Mouse (Mus musculus) heart, adult 2 months (tissue): ENCODE data around the gene Gng4. TPM values are rescaled to one million over a fixed set of nuclear protein-coding genes. Genes with fewer than 3 reads are reported as not detected.
"Not testable (repeated sequence)": the region's sequence is repeated elsewhere in the genome, so short reads cannot be mapped to it uniquely, and the experiment has no call there.

Experiments used
- DNase-seq, 2 experiments: peaks; one replicate each; pipeline ENCODE4 v3.0.0; 2021
- H3K27ac ChIP-seq: fragments of 200-600 bp; 2 replicates; pipeline ENCODE4 v1.8.1; 2022
- H3K27me3 ChIP-seq: fragments of 200-500 bp; 2 replicates; pipeline ENCODE4 v1.6.1; 2012; ENCODE audit warnings: mild to moderate bottlenecking, low read length, inconsistent platforms, mixed read lengths; ENCODE audit not compliant: control insufficient read depth, insufficient read depth
- H3K36me3 ChIP-seq: fragments of 200-500 bp; 2 replicates; pipeline ENCODE4 v1.6.1; 2012; ENCODE audit warnings: low read length, inconsistent platforms; ENCODE audit not compliant: control insufficient read depth, insufficient read depth
- H3K4me1 ChIP-seq: fragments of 200-500 bp; 2 replicates; pipeline ENCODE4 v1.6.1; 2011; ENCODE audit warnings: low read length; ENCODE audit not compliant: control insufficient read depth, insufficient read depth
- H3K4me3 ChIP-seq: fragments of 200-600 bp; 2 replicates; pipeline ENCODE4 v1.8.1; 2022
- H3K79me2 ChIP-seq: fragments of 200-500 bp; replicated peaks from 2 replicates; pipeline ENCODE4 v1.6.1; 2012; ENCODE audit warnings: mild to moderate bottlenecking, inconsistent platforms, low read length, moderate library complexity, mixed read lengths; ENCODE audit not compliant: control insufficient read depth, insufficient read depth
- H3K9ac ChIP-seq: fragments of 200-500 bp; 2 replicates; pipeline ENCODE4 v1.6.1; 2012; ENCODE audit warnings: low read depth, mild to moderate bottlenecking, control low read depth, inconsistent platforms, low read length, mixed read lengths
- CTCF ChIP-seq: fragments of 200-600 bp; IDR thresholded peaks from 2 replicates; pipeline ENCODE4 v1.8.1; 2022; ENCODE audit warnings: antibody characterized with exemption, mild to moderate bottlenecking, moderate library complexity
- EP300 ChIP-seq: fragments of 200-500 bp; IDR thresholded peaks from 2 replicates; pipeline ENCODE4 v1.6.1; 2011; ENCODE audit warnings: low read depth, low read length, control low read depth; ENCODE audit not compliant: insufficient read depth
- POLR2A ChIP-seq: fragments of 200-500 bp; IDR thresholded peaks from 2 replicates; pipeline ENCODE4 v1.6.1; 2011; ENCODE audit warnings: mild to moderate bottlenecking, low read depth, low read length, control low read depth; ENCODE audit not compliant: insufficient read depth
- WGBS: fragments of 180-500 bp; shearing (Covaris S2); methylation state at CpG from one replicate; pipeline ENCODE4 v1.1.7; 2018; 5-methylcytosine and 5-hydroxymethylcytosine counted together
- intact Hi-C: fragments of 180-260 bp; cut with DNase I; formaldehyde crosslinking; loops from one replicate; pipeline ENCODE4 v1.15.1; 2025
- polyA plus RNA-seq: library from polyadenylated mRNA; depleted of rRNA; stranded (reverse); fragments of >200 nt; gene quantifications from 2 replicates; pipeline ENCODE4 v1.2.3, GENCODE M21; 2012
- total RNA-seq, 2 experiments: library from RNA; stranded (reverse); gene quantifications; 2 replicates each; pipeline ENCODE4 v1.2.3; 2021

Gng4 gene
- total and polyA plus RNA-seq, 3 experiments = 0.23 to 0.49 (median 0.32) TPM

- Histone ChIP-seq H3K4me3 (no peak overlapping the region), H3K9ac (no peak overlapping the region), H3K4me1 (no peaks in the 10 kb centered on the region; the same call in 1 of the 2 replicates), H3K27ac (no peak overlapping the region), H3K36me3 (no peaks in the 10 kb centered on the region), H3K79me2 (no peaks in the 10 kb centered on the region), H3K27me3 (peaks cover 9% of the 10 kb centered on the region)
- no peak for DNase-seq
- WGBS = 1% methylated on average over 30 of the region's 30 CpGs
- intact Hi-C loops = no loop called here
- TF ChIP-seq CTCF (no peak), EP300 (no peak), POLR2A (no peak)
Measured at GRCm38 (mm10) chr13:13784981-13785783, 1.3 kb downstream of the Gng4 start.

- no peaks in the 10 kb centered on the region for H3K36me3 ChIP-seq
- no peak overlapping the region for H3K9ac ChIP-seq
- H3K4me1 ChIP-seq = no peaks in the 10 kb centered on the region; the same call in 1 of the 2 replicates
- no peak for DNase-seq
- TF ChIP-seq POLR2A (no peak), EP300 (no peak), CTCF (no peak)
- intact Hi-C loops = no loop called here
- peaks cover 9% of the 10 kb centered on the region for H3K27me3 ChIP-seq
- 88% methylated on average over 6 of the region's 6 CpGs for WGBS
- no peak overlapping the region for H3K4me3 ChIP-seq
- no peaks in the 10 kb centered on the region for H3K79me2 ChIP-seq
- H3K27ac ChIP-seq = no peak overlapping the region
Measured at GRCm38 (mm10) chr13:13786971-13787370, 3.1 kb downstream of the Gng4 start.

GRCm38 (mm10) chr13:13788070-13788469, 4.2 kb downstream of the Gng4 start:
- H3K4me3 ChIP-seq = no peak overlapping the region
- H3K27me3 ChIP-seq = peaks cover 9% of the 10 kb centered on the region
- H3K36me3 ChIP-seq = no peaks in the 10 kb centered on the region
- 66% methylated on average over 4 of the region's 4 CpGs for WGBS
- H3K27ac ChIP-seq = no peak overlapping the region
- no peak overlapping the region for H3K9ac ChIP-seq
- intact Hi-C loops = no loop called here
- no peaks in the 10 kb centered on the region for H3K79me2 ChIP-seq
- TF ChIP-seq EP300 = no peak
- TF ChIP-seq CTCF = no peak
- no peak for TF ChIP-seq POLR2A
- no peak for DNase-seq
- H3K4me1 ChIP-seq = no peaks in the 10 kb centered on the region; the same call in 1 of the 2 replicates

GRCm38 (mm10) chr13:13791981-13792380, 8.1 kb downstream of the Gng4 start:
- 80% methylated on average over 3 of the region's 3 CpGs for WGBS
- no peak overlapping the region for H3K9ac ChIP-seq
- H3K79me2 ChIP-seq = no peaks in the 10 kb centered on the region
- no peaks in the 10 kb centered on the region for H3K27me3 ChIP-seq
- H3K4me1 ChIP-seq = no peaks in the 10 kb centered on the region
- H3K27ac ChIP-seq = no peak overlapping the region
- no peak overlapping the region for H3K4me3 ChIP-seq
- TF ChIP-seq CTCF = no peak
- TF ChIP-seq POLR2A = no peak
- no peak for TF ChIP-seq EP300
- H3K36me3 ChIP-seq = no peaks in the 10 kb centered on the region
- intact Hi-C loops = no loop called here
- DNase-seq = no peak

GRCm38 (mm10) chr13:13795166-13795832, 11.4 kb downstream of the Gng4 start:
- no peak for DNase-seq
- 26% methylated on average over 5 of the region's 5 CpGs for WGBS
- Histone ChIP-seq H3K79me2 (no peaks in the 10 kb centered on the region), H3K36me3 (no peaks in the 10 kb centered on the region), H3K4me1 (no peaks in the 10 kb centered on the region), H3K27me3 (no peaks in the 10 kb centered on the region), H3K27ac (no peak overlapping the region), H3K9ac (no peak overlapping the region), H3K4me3 (no peak overlapping the region)
- intact Hi-C loops = no loop called here
- TF ChIP-seq EP300 (no peak), POLR2A (no peak), CTCF (no peak)

GRCm38 (mm10) chr13:13796082-13796481, 12.2 kb downstream of the Gng4 start:
- Histone ChIP-seq H3K4me1 (no peaks in the 10 kb centered on the region), H3K36me3 (no peaks in the 10 kb centered on the region), H3K27me3 (no peaks in the 10 kb centered on the region), H3K4me3 (no peak overlapping the region), H3K27ac (no peak overlapping the region), H3K79me2 (no peaks in the 10 kb centered on the region), H3K9ac (no peak overlapping the region)
- WGBS = 79% methylated on average over 1 of the region's 1 CpGs
- no peak for TF ChIP-seq CTCF
- TF ChIP-seq POLR2A = no peak
- intact Hi-C loops = no loop called here
- no peak for DNase-seq

GRCm38 (mm10) chr13:13797816-13798215, 14.0 kb downstream of the Gng4 start:
- intact Hi-C loops = not testable (repeated sequence)

More at GRCm38 (mm10) chr13:13797816-13798215, 14.0 kb downstream of the Gng4 start:
- not testable (repeated sequence) for H3K9ac ChIP-seq, H3K4me1 ChIP-seq, H3K79me2 ChIP-seq, H3K4me3 ChIP-seq, H3K36me3 ChIP-seq, DNase-seq, H3K27ac ChIP-seq, H3K27me3 ChIP-seq
- 89% methylated on average over 12 of the region's 12 CpGs for WGBS
